Mouse (Mus musculus): ENCODE measurements around the gene Lrfn4.
"Not testable (repeated sequence)": the region's sequence is repeated elsewhere in the genome, so short reads cannot be mapped to it uniquely, and the experiment has no call there.

The Lrfn4 gene

GRCm38 (mm10) chr19:4612181-4612961 is 3.1 kb downstream of the Lrfn4 start:
- DNase-seq (ENCODE audit: low spot score in 2 of 2), result no peak

DNA sequence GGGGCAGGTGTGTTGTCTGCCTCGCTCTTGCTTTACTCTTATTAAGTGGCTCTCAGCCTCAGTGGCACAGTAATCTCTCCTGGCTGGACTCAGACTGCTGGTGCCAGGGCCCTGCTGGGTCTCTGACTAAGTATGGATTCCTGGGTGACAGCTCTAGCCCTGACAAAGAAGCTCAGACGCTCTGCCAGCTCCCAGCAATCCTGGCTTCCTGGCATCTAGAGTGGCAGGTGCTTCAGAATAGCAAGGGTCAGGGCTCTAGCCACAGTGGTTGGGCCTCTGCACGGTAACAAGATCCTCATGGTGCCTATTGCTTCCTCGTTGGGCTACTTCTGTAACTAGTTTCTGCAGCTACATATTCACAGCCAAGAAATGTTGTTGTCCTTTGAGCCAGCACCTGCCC is 5.4 kb downstream of the Lrfn4 start:
- no peak for DNase-seq (ENCODE audit: low spot score in 2 of 2)

DNA sequence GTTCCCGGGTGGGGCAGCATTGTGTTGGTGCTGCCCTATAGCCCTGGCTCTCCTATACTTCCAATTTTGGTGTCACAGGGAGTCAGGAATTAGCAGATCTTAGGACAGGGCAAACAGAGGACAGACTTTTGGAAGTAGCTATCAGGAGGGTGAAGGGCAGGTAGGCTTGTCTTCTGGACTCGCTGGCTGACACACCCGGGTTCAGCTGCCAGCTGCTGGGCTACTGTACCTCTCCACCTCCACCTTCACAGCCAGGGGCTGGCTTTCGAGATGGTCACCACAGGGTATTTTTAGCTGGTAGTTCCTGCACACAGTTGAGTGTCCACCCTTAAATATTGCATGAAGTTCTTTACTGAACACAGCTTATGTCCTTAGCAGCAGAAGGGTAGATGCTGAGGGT is 7.0 kb downstream of the Lrfn4 start:
- DNase-seq (ENCODE audit: low spot score in 2 of 2), result no peak

GRCm38 (mm10) chr19:4607406-4607805 is 8.1 kb downstream of the Lrfn4 start:
- DNase-seq (ENCODE audit: low spot score in 2 of 2), result no peak

DNA sequence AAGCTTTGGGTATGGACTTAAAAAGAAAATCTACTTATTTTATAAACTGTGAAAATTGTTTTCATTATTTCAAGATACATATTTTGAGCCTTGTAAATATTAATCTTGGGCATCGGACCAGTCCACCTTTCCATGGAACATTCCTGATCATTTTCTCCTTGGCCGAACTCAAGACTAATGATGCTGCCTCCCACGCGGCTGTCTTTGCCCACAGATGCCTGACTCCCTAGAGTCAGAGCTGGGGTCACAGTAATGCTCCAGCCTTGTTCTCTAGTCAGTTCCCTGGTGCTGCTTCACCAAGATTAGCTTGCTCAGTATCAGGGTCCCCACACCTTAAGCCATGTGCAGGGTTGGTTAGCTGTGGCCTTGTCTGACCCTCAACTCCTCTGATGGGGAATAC is 9.8 kb downstream of the Lrfn4 start:
- DNase-seq (ENCODE audit: low spot score in 2 of 2), result no peak

DNA sequence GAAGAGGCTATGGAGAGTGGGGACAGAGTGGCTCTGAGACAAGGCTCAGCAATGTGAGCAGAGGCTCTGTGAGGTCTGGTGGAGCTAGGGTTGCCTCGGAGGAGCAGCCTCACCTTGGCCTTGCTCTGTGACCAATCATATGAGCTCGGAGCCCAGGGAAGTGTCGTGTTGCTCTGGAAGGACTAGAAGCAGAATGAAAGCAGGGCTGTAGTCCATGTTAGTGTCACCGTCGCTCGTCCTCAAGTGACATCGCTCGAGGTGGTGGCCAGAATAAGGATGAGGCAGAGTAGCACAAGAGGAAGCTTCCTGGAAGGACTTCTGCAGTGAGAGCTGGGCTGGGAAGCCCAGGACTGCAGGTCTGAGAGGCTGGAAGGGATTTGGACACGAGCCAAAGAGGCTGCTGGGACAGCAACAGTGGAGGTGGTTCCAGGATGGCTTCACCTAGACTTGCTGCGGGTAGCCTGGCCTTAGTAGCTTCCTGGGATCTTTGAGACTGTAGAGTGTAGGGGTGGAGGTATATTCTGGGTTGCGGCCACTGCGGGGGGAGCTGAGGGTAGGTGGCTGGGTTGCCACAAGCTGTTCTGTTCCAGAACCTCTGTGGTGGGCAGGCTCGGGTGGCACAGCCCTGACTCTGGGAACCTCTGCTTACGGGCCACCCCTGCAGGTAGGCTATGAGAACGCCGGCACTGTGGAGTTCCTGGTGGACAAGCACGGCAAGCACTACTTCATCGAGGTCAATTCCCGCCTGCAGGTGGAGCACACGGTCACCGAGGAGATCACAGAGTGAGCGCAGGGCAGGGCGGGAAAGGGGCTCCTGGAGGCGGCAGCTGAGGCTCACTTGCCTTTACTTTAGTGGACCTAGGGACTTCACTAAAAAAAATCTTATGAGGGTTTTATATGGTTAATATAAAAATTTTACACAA is 11.4 kb downstream of the Lrfn4 start:
- no peak for DNase-seq (ENCODE audit: low spot score in 2 of 2)

GRCm38 (mm10) chr19:4602459-4602858 is 13.0 kb downstream of the Lrfn4 start:
- DNase-seq (ENCODE audit: low spot score in 2 of 2), result no peak

- no peak for DNase-seq (ENCODE audit: low spot score in 2 of 2)
Observed at GRCm38 (mm10) chr19:4596071-4596470, 19.4 kb downstream of the Lrfn4 start.

DNA sequence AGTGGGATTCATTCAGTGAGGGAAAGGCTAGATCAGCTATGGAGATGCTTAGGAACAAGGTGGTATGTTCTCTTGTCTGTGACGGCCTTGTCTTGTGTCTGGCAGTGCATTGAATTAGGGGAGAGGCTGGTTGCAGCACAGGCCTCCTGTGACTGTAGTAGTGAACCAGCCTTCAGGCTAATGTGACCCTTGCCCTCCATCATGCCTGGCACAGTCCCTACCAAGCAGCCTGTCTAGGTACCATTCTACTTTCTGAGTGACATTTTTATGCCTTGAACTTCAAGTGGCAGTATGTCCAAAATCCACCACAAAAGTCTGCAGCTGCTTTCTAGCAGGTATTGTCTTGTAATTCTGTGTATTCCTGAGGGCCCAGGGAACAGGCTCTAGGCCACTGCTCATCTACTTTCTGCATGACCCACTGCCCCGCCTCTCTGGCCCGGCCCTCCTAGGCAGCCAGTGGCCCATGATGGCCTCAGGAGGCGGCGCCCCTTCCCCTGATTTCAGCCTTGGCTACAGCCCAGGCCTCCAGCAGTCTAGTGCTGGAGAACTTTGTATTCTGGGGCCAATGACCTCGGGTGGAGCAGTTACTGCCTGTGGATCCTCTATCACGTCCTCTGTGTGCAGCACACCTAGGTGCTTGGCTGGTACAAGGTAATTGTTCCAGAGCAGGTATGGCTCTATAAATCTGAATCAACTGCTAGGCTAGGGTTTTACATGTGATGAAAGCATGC is 21.5 kb downstream of the Lrfn4 start:
- no peak for DNase-seq (ENCODE audit: low spot score in 2 of 2)

- no peak for DNase-seq (ENCODE audit: low spot score in 2 of 2)
Observed at GRCm38 (mm10) chr19:4590025-4590424, 25.4 kb downstream of the Lrfn4 start.

- DNase-seq (ENCODE audit: low spot score in 2 of 2), result no peak
Observed at GRCm38 (mm10) chr19:4589081-4589480, 26.4 kb downstream of the Lrfn4 start.

GRCm38 (mm10) chr19:4588430-4588829 is 27.0 kb downstream of the Lrfn4 start:
- DNase-seq (ENCODE audit: low spot score in 2 of 2), result no peak

DNA sequence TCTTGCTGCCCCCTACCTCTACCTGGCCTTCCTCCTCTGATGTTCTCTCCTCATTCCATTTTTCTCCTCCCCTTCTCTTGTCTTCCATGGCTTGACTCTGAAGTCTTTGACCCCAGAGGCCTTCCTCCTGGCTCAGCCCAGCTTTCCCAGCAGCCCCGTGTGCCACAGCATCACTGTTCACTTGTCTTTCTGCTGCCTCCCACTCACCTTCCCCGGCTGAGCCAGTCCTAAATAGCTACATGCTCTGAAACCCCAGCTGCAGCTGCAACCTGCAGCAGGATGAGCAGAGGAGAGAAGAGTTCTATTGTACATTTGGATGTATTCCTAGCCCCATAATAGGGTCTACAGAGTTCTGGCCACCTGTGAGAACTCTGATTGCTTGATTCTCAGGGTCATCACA is 28.0 kb downstream of the Lrfn4 start:
- peak; percentile 41 to 60 for DNase-seq (ENCODE audit: low spot score in 2 of 2)

GRCm38 (mm10) chr19:4586783-4587182 is 28.7 kb downstream of the Lrfn4 start:
- DNase-seq (ENCODE audit: low spot score in 2 of 2), result not testable (repeated sequence)

- DNase-seq (ENCODE audit: low spot score in 2 of 2), result no peak
Observed at GRCm38 (mm10) chr19:4583856-4584255, 31.6 kb downstream of the Lrfn4 start.

DNA sequence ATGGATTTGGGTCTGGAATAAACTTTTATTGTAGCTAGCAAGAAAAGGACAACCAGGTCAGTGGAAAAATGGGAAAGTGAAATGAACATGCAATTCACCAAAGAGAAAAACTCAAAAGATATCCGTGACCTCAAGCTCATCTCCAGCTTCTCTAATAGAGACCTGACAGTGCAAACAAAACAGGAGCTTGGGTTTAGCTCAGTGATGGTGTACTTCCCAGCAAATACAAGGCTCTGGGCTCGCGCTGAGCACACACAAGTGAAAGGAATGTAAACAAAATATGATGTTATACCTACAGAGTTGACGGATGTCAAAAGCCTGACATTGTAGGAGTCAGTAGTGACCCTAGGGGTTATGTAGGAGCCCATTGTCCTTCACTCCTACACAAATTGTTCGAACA is 36.2 kb downstream of the Lrfn4 start:
- no peak for DNase-seq (ENCODE audit: low spot score in 2 of 2)

- no peak for DNase-seq (ENCODE audit: low spot score in 2 of 2)
Observed at GRCm38 (mm10) chr19:4578799-4579198, 36.7 kb downstream of the Lrfn4 start.

DNA sequence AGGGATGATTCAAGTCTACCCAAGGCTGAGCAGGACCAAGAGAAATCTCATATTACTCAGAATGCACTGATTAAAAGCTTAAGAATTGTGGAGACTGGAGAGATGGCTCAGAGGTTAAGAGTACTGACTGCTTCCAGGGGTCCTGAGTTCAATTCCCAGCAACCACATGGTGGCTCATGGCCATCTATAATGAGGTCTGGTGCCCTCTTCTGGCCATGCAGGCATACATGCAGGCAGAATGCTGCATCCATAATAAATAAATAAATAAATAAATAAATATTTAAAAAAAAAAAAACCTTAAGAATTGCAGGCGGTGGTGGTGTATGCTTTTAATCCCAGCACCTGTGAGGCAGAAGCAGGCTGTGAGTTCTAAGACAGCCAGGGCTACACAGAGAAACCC is 42.2 kb downstream of the Lrfn4 start:
- DNase-seq (ENCODE audit: low spot score in 2 of 2), result no peak

DNA sequence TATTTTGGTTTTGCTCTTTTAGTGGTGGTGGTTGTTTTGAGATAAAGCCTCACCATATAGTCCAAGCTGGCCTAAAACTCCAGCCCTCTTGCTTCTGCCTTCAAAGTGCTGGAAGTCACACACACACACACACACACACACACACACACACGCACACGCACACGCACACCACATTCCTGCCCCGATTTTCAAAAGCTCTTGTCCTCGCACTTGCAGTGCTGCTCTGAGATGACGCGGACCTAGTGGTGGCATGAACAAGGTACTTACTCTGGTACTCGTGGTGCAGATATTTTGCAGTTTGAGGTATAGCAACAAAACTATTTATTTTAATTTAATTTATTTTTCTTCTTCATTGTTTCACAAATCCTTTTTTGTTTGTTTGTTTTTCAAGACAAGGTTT is 43.0 kb downstream of the Lrfn4 start:
- no peak for DNase-seq (ENCODE audit: low spot score in 2 of 2)

DNA sequence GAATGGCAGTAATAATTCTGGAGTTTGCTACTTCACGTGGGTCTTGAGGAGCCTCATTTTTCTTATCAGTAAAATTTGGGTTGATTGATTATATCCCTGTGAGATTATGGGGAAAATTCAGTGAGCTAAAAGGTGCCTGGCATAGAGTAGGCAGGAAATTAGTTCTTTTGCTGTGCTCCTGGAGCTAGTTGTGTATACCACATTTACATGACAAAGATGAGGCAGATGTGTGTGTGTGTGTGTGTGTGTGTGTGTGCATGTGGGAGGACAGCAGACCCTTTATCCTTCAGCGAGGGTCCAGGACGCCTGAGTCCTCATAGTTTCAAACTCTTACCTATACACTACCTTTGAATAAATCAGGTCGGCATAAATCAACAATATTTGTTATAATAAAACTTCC is 43.4 kb downstream of the Lrfn4 start:
- DNase-seq (ENCODE audit: low spot score in 2 of 2), result no peak

GRCm38 (mm10) chr19:4571658-4572057 is 43.8 kb downstream of the Lrfn4 start:
- DNase-seq (ENCODE audit: low spot score in 2 of 2), result no peak

DNA sequence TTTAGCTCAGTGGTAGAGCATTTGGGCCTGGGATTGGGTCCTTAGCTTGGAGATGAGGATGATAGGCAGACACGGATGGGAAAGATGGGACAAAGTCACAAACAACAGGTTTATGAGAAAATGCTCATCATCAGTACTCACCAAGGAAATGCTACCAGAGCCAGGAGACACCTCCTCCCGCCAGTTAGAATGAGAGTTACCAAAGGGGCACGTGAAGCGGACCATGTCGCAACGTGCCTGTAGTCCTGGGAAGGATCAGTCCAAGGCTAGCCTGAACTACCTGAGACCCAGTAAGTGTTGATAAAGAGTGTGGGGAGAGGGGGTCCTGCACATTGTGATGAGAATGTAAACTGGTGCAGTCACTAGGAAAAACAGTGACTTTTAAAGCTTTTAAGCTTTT is 44.7 kb downstream of the Lrfn4 start:
- no peak for DNase-seq (ENCODE audit: low spot score in 2 of 2)
